Mouse (Mus musculus): ENCODE measurements at regions not wholly inside any gene's neighbourhood (a gene's known extent, or its start where the extent isn't known, plus 50 kb on each side); places are given as distances from the start of the nearest gene placed in this dataset.

GRCm38 (mm10) chr12:14415543-14416181 is 263.8 kb upstream of the Fam84a start:
- no peak for ATAC-seq (ENCODE audit: insufficient number of reproducible peaks, low FRiP score, low TSS enrichment)

- ATAC-seq (ENCODE audit: insufficient number of reproducible peaks, low FRiP score, low TSS enrichment) = no peak
These were observed 259.2 kb upstream of the Fam84a start for GRCm38 (mm10) chr12:14411102-14411501.

GRCm38 (mm10) chr12:14405796-14406195 is 253.9 kb upstream of the Fam84a start:
- ATAC-seq (ENCODE audit: insufficient number of reproducible peaks, low FRiP score, low TSS enrichment) = no peak

- no peak for ATAC-seq (ENCODE audit: insufficient number of reproducible peaks, low FRiP score, low TSS enrichment)
These were observed 224.4 kb upstream of the Fam84a start for GRCm38 (mm10) chr12:14376211-14376610.

GRCm38 (mm10) chr12:14338244-14338799 is 186.5 kb upstream of the Fam84a start:
- no peak; the same call in 1 of the 2 replicates for ATAC-seq (ENCODE audit: insufficient number of reproducible peaks, low FRiP score, low TSS enrichment)

- ATAC-seq (ENCODE audit: insufficient number of reproducible peaks, low FRiP score, low TSS enrichment) = no peak
These were observed 186.0 kb upstream of the Fam84a start for GRCm38 (mm10) chr12:14337813-14338212.

- ATAC-seq (ENCODE audit: insufficient number of reproducible peaks, low FRiP score, low TSS enrichment) = no peak
These were observed 166.8 kb upstream of the Fam84a start for GRCm38 (mm10) chr12:14318693-14319092.

- ATAC-seq (ENCODE audit: insufficient number of reproducible peaks, low FRiP score, low TSS enrichment) = no peak
These were observed 164.5 kb upstream of the Fam84a start for GRCm38 (mm10) chr12:14316392-14316791.

- ATAC-seq (ENCODE audit: insufficient number of reproducible peaks, low FRiP score, low TSS enrichment) = peak; percentile 81
These were observed 163.9 kb upstream of the Fam84a start for GRCm38 (mm10) chr12:14315780-14316179.

GRCm38 (mm10) chr12:14302366-14302930 is 150.6 kb upstream of the Fam84a start:
- no peak for ATAC-seq (ENCODE audit: insufficient number of reproducible peaks, low FRiP score, low TSS enrichment)

GRCm38 (mm10) chr12:14301676-14302365 is 150.0 kb upstream of the Fam84a start:
- no peak for ATAC-seq (ENCODE audit: insufficient number of reproducible peaks, low FRiP score, low TSS enrichment)

GRCm38 (mm10) chr12:14292083-14292482 is 140.2 kb upstream of the Fam84a start:
- ATAC-seq (ENCODE audit: insufficient number of reproducible peaks, low FRiP score, low TSS enrichment) = no peak

GRCm38 (mm10) chr12:14287657-14288056 is 135.8 kb upstream of the Fam84a start:
- no peak for ATAC-seq (ENCODE audit: insufficient number of reproducible peaks, low FRiP score, low TSS enrichment)

GRCm38 (mm10) chr12:14286676-14287075 is 134.8 kb upstream of the Fam84a start:
- ATAC-seq (ENCODE audit: insufficient number of reproducible peaks, low FRiP score, low TSS enrichment) = no peak

- ATAC-seq (ENCODE audit: insufficient number of reproducible peaks, low FRiP score, low TSS enrichment) = no peak
These were observed 134.1 kb upstream of the Fam84a start for GRCm38 (mm10) chr12:14285870-14286535.

GRCm38 (mm10) chr12:14283106-14283692 is 131.3 kb upstream of the Fam84a start:
- no peak for ATAC-seq (ENCODE audit: insufficient number of reproducible peaks, low FRiP score, low TSS enrichment)

- no peak for ATAC-seq (ENCODE audit: insufficient number of reproducible peaks, low FRiP score, low TSS enrichment)
These were observed 123.4 kb upstream of the Fam84a start for GRCm38 (mm10) chr12:14275265-14275664.

- no peak for ATAC-seq (ENCODE audit: insufficient number of reproducible peaks, low FRiP score, low TSS enrichment)
These were observed 122.9 kb upstream of the Fam84a start for GRCm38 (mm10) chr12:14274796-14275195.

- ATAC-seq (ENCODE audit: insufficient number of reproducible peaks, low FRiP score, low TSS enrichment) = no peak
These were observed 119.4 kb upstream of the Fam84a start for GRCm38 (mm10) chr12:14271216-14271615.

- no peak for ATAC-seq (ENCODE audit: insufficient number of reproducible peaks, low FRiP score, low TSS enrichment)
These were observed 109.2 kb upstream of the Fam84a start for GRCm38 (mm10) chr12:14261102-14261501.

Data from cerebellum, adult (tissue).